Comparison of ENCODE assay signal across 29 mouse cellular contexts in the genomic region with DNA sequence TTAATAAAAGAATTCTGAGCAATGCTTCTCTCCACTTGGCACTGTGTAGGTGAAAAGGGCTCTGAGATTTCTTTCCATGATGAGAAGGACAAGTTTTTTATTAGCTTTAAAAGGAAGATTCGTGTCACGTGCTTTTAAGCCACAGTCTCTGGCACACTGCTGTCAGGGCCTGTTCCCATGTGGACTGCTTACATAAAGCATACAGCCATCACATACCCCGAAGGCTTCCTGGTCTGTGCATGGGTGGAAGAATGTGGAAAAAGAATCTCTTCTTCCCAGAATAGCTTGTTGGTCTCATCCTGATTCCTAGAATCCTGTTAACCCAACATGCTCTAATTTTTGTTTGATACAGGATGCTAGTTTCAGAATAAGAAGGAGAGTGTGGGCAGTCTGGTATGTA.
A peak's percentile ranks its signal among the peaks of the same experiment; 100 is the strongest.
DNase-seq lines count a peak whose midpoint lies in the region; ATAC-seq and TF ChIP-seq lines count a peak whose summit lies in the region.
"Had no signal": no experiment of that assay in that cellular context is flagged by ENCODE, and none has a peak within 500 bp of the region (broad histone marks: within the 10 kb centered on the region; RNA-seq: fewer than 3 reads in every experiment).

No protein-coding gene starts in this region.

- no peaks in the 10 kb centered on the region for H3K36me3 ChIP-seq in lung, postnatal 0 days (ENCODE audit: insufficient read depth, low read length)
- H3K36me3 ChIP-seq: embryonic facial prominence, embryonic 12.5 days; embryonic facial prominence, embryonic 15.5 days; forebrain, embryonic 15.5 days; G1E had no signal

- no peaks in the 10 kb centered on the region for H3K27me3 ChIP-seq in lung, postnatal 0 days (replicated peaks; ENCODE audit: insufficient read depth, low read length)
- H3K27me3 ChIP-seq: CH12.LX; embryonic facial prominence, embryonic 12.5 days; embryonic facial prominence, embryonic 15.5 days; forebrain, embryonic 13.5 days; forebrain, embryonic 15.5 days; Patski had no signal

- TF ChIP-seq EP300 in lung, postnatal 0 days (IDR thresholded peaks at IDR 0.05), result no peak

- no peak for DNase-seq in frontal cortex, postnatal 36 days (ENCODE audit: low spot score in 2 of 2)
- no peak for DNase-seq in lung, postnatal 0 days (ENCODE audit: low spot score)
- no peak for DNase-seq in lung, adult 18-20 months
- peak; percentile 36 for DNase-seq in 3T3-L1 (ENCODE audit: low read depth, low spot score)
- peak; percentile 45 for DNase-seq in brain, adult 2 months (ENCODE audit: low read depth, low spot score)
- no peak for DNase-seq in left cerebral cortex, postnatal 36 days (ENCODE audit: low spot score in 2 of 2)
- DNase-seq: adrenal gland, adult 8-10 months; adrenal gland, postnatal 14 days; adrenal gland, postnatal 36 days; B cell, adult 2 months; cerebellum, adult 11 months; cerebellum, adult 18-20 months; cerebellum, adult 8-10 months; cerebellum, adult 9-11 months; cerebellum, postnatal 14 days; cerebellum, postnatal 36 days; embryo, embryonic 11 days; forebrain, postnatal 0 days had no signal

- no peak overlapping the region for H3K4me3 ChIP-seq in lung, postnatal 0 days (ENCODE audit: low read depth, low read length)
- H3K4me3 ChIP-seq: embryonic facial prominence, embryonic 12.5 days; embryonic facial prominence, embryonic 15.5 days; erythroblast, embryonic 14.5 days; forebrain, embryonic 13.5 days; forebrain, embryonic 15.5 days had no signal

- H3K9me3 ChIP-seq in lung, postnatal 0 days (ENCODE audit: low read length), result no peaks in the 10 kb centered on the region
- H3K9me3 ChIP-seq: embryonic facial prominence, embryonic 15.5 days; forebrain, embryonic 15.5 days had no signal

- intact Hi-C loops in left cerebral cortex, postnatal 36 days (cut with DNase I), result no loop called here

- H3K27ac ChIP-seq in lung, postnatal 0 days (ENCODE audit: low read length), result no peak overlapping the region
- H3K27ac ChIP-seq: embryonic facial prominence, embryonic 12.5 days; embryonic facial prominence, embryonic 15.5 days; forebrain, embryonic 13.5 days; forebrain, embryonic 15.5 days had no signal

- no peak for TF ChIP-seq CTCF in lung, postnatal 0 days (IDR thresholded peaks at IDR 0.05)

- no peak overlapping the region for H3K4me2 ChIP-seq in lung, postnatal 0 days (replicated peaks; ENCODE audit: low read depth, low read length)
- H3K4me2 ChIP-seq: embryonic facial prominence, embryonic 12.5 days; embryonic facial prominence, embryonic 15.5 days; forebrain, embryonic 13.5 days; forebrain, embryonic 15.5 days had no signal

- peak; percentile 88 for ATAC-seq in frontal cortex, adult (ENCODE audit: low TSS enrichment)
- ATAC-seq in lung, postnatal 0 days, result peak; percentile 33; the same call in 1 of the 2 replicates
- ATAC-seq: activated CD4-positive, CD25-positive, alpha-beta regulatory T cell, adult 4 months; CD4-positive, CD25-positive, alpha-beta regulatory T cell, adult 4 months; forebrain, embryonic 13.5 days; forebrain, embryonic 15.5 days; forebrain, postnatal 0 days; Patski had no signal

- H3K4me1 ChIP-seq in lung, postnatal 0 days (ENCODE audit: insufficient read depth, low read depth, low read length), result no peaks in the 10 kb centered on the region
- H3K4me1 ChIP-seq: embryonic facial prominence, embryonic 12.5 days; forebrain, embryonic 13.5 days; forebrain, embryonic 15.5 days had no signal

- no peak overlapping the region for H3K9ac ChIP-seq in lung, postnatal 0 days (replicated peaks; ENCODE audit: low read depth)
- H3K9ac ChIP-seq: embryonic facial prominence, embryonic 12.5 days; embryonic facial prominence, embryonic 15.5 days; forebrain, embryonic 13.5 days; forebrain, embryonic 15.5 days; forebrain, postnatal 0 days had no signal

- WGBS in lung, postnatal 0 days, result 64% methylated on average over 3 of the region's 3 CpGs

Comparison
In these comparisons a context has a peak if more than half of its experiments do, and no peak if none do; other contexts are left out.
1. DNase-seq: peak in 3T3-L1 (single experiment) and brain, adult 2 months (single experiment); none in frontal cortex, postnatal 36 days (0 of 2), lung, postnatal 0 days (single experiment), lung, adult 18-20 months (0 of 2) and left cerebral cortex, postnatal 36 days (0 of 2).